Mouse (Mus musculus): ENCODE measurements around the gene Swt1. TPM values are rescaled to one million over a fixed set of nuclear protein-coding genes. Genes with fewer than 3 reads are reported as not detected.

Swt1 gene
- polyA plus RNA-seq, 1 experiment from 2014 or later: 27.7 TPM

- Histone ChIP-seq H3K36me3 (ENCODE audit: control insufficient read depth, insufficient read depth, low read length) (no peaks in the 10 kb centered on the region), H3K4me2 (no peak overlapping the region), H3K9me3 (replicated peaks; ENCODE audit: control insufficient read depth, low read length) (no peaks in the 10 kb centered on the region), H3K27ac (ENCODE audit: low read depth, low read length) (no peak overlapping the region), H3K27me3 (ENCODE audit: control insufficient read depth, insufficient read depth, low read length) (no peaks in the 10 kb centered on the region), H3K4me1 (ENCODE audit: control insufficient read depth, insufficient read depth, low read length) (no peaks in the 10 kb centered on the region; the same call in 1 of the 2 replicates), H3K4me3 (ENCODE audit: low read depth, low read length) (no peak overlapping the region), H3K9ac (ENCODE audit: low read depth, low read length) (no peak overlapping the region)
- WGBS (ENCODE audit: insufficient replicate concordance): 86% methylated on average over 3 of the region's 3 CpGs
- no peak for ATAC-seq (replicated peaks; ENCODE audit: insufficient number of reproducible peaks, low FRiP score, low TSS enrichment)
These were observed 50.9 kb downstream of the Swt1 start for GRCm38 (mm10) chr1:151377353-151377752.

- Histone ChIP-seq H3K9ac (ENCODE audit: low read depth, low read length) (no peak overlapping the region), H3K27ac (ENCODE audit: low read depth, low read length) (no peak overlapping the region), H3K4me2 (no peak overlapping the region), H3K4me3 (ENCODE audit: low read depth, low read length) (no peak overlapping the region), H3K4me1 (ENCODE audit: control insufficient read depth, insufficient read depth, low read length) (no peaks in the 10 kb centered on the region), H3K27me3 (ENCODE audit: control insufficient read depth, insufficient read depth, low read length) (no peaks in the 10 kb centered on the region), H3K36me3 (ENCODE audit: control insufficient read depth, insufficient read depth, low read length) (peaks cover 13% of the 10 kb centered on the region), H3K9me3 (replicated peaks; ENCODE audit: control insufficient read depth, low read length) (no peaks in the 10 kb centered on the region)
- ATAC-seq (replicated peaks; ENCODE audit: insufficient number of reproducible peaks, low FRiP score, low TSS enrichment): no peak
- 78% methylated on average over 1 of the region's 1 CpGs for WGBS (ENCODE audit: insufficient replicate concordance)
These were observed 55.4 kb downstream of the Swt1 start for GRCm38 (mm10) chr1:151372823-151373222.

- Histone ChIP-seq H3K4me3 (ENCODE audit: low read depth, low read length) (no peak overlapping the region), H3K36me3 (ENCODE audit: control insufficient read depth, insufficient read depth, low read length) (peaks cover 17% of the 10 kb centered on the region), H3K4me1 (ENCODE audit: control insufficient read depth, insufficient read depth, low read length) (no peaks in the 10 kb centered on the region), H3K4me2 (no peak overlapping the region), H3K9me3 (replicated peaks; ENCODE audit: control insufficient read depth, low read length) (no peaks in the 10 kb centered on the region), H3K27me3 (ENCODE audit: control insufficient read depth, insufficient read depth, low read length) (no peaks in the 10 kb centered on the region), H3K27ac (ENCODE audit: low read depth, low read length) (peak overlapping the region; percentile 71), H3K9ac (ENCODE audit: low read depth, low read length) (no peak overlapping the region)
- WGBS (ENCODE audit: insufficient replicate concordance): 44% methylated on average over 5 of the region's 5 CpGs
- no peak; the same call in 1 of the 2 replicates for ATAC-seq (replicated peaks; ENCODE audit: insufficient number of reproducible peaks, low FRiP score, low TSS enrichment)
These were observed 56.7 kb downstream of the Swt1 start for GRCm38 (mm10) chr1:151371543-151371942.

GRCm38 (mm10) chr1:151370573-151370972, 57.7 kb downstream of the Swt1 start:
- WGBS (ENCODE audit: insufficient replicate concordance): 83% methylated on average over 3 of the region's 3 CpGs
- Histone ChIP-seq H3K27ac (ENCODE audit: low read depth, low read length) (no peak overlapping the region), H3K4me1 (ENCODE audit: control insufficient read depth, insufficient read depth, low read length) (no peaks in the 10 kb centered on the region), H3K36me3 (ENCODE audit: control insufficient read depth, insufficient read depth, low read length) (peaks cover 21% of the 10 kb centered on the region), H3K9ac (ENCODE audit: low read depth, low read length) (no peak overlapping the region), H3K27me3 (ENCODE audit: control insufficient read depth, insufficient read depth, low read length) (no peaks in the 10 kb centered on the region), H3K4me2 (no peak overlapping the region), H3K4me3 (ENCODE audit: low read depth, low read length) (no peak overlapping the region), H3K9me3 (replicated peaks; ENCODE audit: control insufficient read depth, low read length) (no peaks in the 10 kb centered on the region)
- no peak for ATAC-seq (replicated peaks; ENCODE audit: insufficient number of reproducible peaks, low FRiP score, low TSS enrichment)

GRCm38 (mm10) chr1:151368444-151368843, 59.8 kb downstream of the Swt1 start:
- Histone ChIP-seq H3K27ac (ENCODE audit: low read depth, low read length) (no peak overlapping the region), H3K36me3 (ENCODE audit: control insufficient read depth, insufficient read depth, low read length) (peaks cover 36% of the 10 kb centered on the region), H3K4me2 (no peak overlapping the region), H3K27me3 (ENCODE audit: control insufficient read depth, insufficient read depth, low read length) (no peaks in the 10 kb centered on the region), H3K4me3 (ENCODE audit: low read depth, low read length) (no peak overlapping the region), H3K9ac (ENCODE audit: low read depth, low read length) (no peak overlapping the region), H3K4me1 (ENCODE audit: control insufficient read depth, insufficient read depth, low read length) (no peaks in the 10 kb centered on the region), H3K9me3 (replicated peaks; ENCODE audit: control insufficient read depth, low read length) (no peaks in the 10 kb centered on the region)
- ATAC-seq (replicated peaks; ENCODE audit: insufficient number of reproducible peaks, low FRiP score, low TSS enrichment): no peak
- 92% methylated on average over 3 of the region's 3 CpGs for WGBS (ENCODE audit: insufficient replicate concordance)

GRCm38 (mm10) chr1:151367721-151368324, 60.4 kb downstream of the Swt1 start:
- Histone ChIP-seq H3K9me3 (replicated peaks; ENCODE audit: control insufficient read depth, low read length) (no peaks in the 10 kb centered on the region), H3K36me3 (ENCODE audit: control insufficient read depth, insufficient read depth, low read length) (peaks cover 40% of the 10 kb centered on the region), H3K4me2 (no peak overlapping the region), H3K9ac (ENCODE audit: low read depth, low read length) (no peak overlapping the region), H3K4me1 (ENCODE audit: control insufficient read depth, insufficient read depth, low read length) (no peaks in the 10 kb centered on the region), H3K4me3 (ENCODE audit: low read depth, low read length) (no peak overlapping the region), H3K27me3 (ENCODE audit: control insufficient read depth, insufficient read depth, low read length) (no peaks in the 10 kb centered on the region), H3K27ac (ENCODE audit: low read depth, low read length) (no peak overlapping the region)
- 89% methylated on average over 5 of the region's 5 CpGs for WGBS (ENCODE audit: insufficient replicate concordance)
- ATAC-seq (replicated peaks; ENCODE audit: insufficient number of reproducible peaks, low FRiP score, low TSS enrichment): no peak

- Histone ChIP-seq H3K36me3 (ENCODE audit: control insufficient read depth, insufficient read depth, low read length) (peaks cover 40% of the 10 kb centered on the region), H3K4me3 (ENCODE audit: low read depth, low read length) (no peak overlapping the region), H3K9ac (ENCODE audit: low read depth, low read length) (no peak overlapping the region), H3K27me3 (ENCODE audit: control insufficient read depth, insufficient read depth, low read length) (no peaks in the 10 kb centered on the region), H3K9me3 (replicated peaks; ENCODE audit: control insufficient read depth, low read length) (no peaks in the 10 kb centered on the region), H3K4me1 (ENCODE audit: control insufficient read depth, insufficient read depth, low read length) (no peaks in the 10 kb centered on the region), H3K4me2 (no peak overlapping the region), H3K27ac (ENCODE audit: low read depth, low read length) (no peak overlapping the region)
- WGBS (ENCODE audit: insufficient replicate concordance): 82% methylated on average over 8 of the region's 8 CpGs
- ATAC-seq (replicated peaks; ENCODE audit: insufficient number of reproducible peaks, low FRiP score, low TSS enrichment): no peak
These were observed 61.2 kb downstream of the Swt1 start for GRCm38 (mm10) chr1:151366944-151367605.

GRCm38 (mm10) chr1:151359374-151359773, 68.9 kb downstream of the Swt1 start:
- Histone ChIP-seq H3K27ac (ENCODE audit: low read depth, low read length) (no peak overlapping the region), H3K4me3 (ENCODE audit: low read depth, low read length) (no peak overlapping the region), H3K4me2 (no peak overlapping the region), H3K36me3 (ENCODE audit: control insufficient read depth, insufficient read depth, low read length) (peaks cover 57% of the 10 kb centered on the region), H3K9me3 (replicated peaks; ENCODE audit: control insufficient read depth, low read length) (no peaks in the 10 kb centered on the region), H3K9ac (ENCODE audit: low read depth, low read length) (no peak overlapping the region), H3K27me3 (ENCODE audit: control insufficient read depth, insufficient read depth, low read length) (no peaks in the 10 kb centered on the region), H3K4me1 (ENCODE audit: control insufficient read depth, insufficient read depth, low read length) (no peaks in the 10 kb centered on the region)
- ATAC-seq (replicated peaks; ENCODE audit: insufficient number of reproducible peaks, low FRiP score, low TSS enrichment): no peak
- 85% methylated on average over 3 of the region's 3 CpGs for WGBS (ENCODE audit: insufficient replicate concordance)

- Histone ChIP-seq H3K27ac (ENCODE audit: low read depth, low read length) (no peak overlapping the region), H3K4me2 (no peak overlapping the region), H3K36me3 (ENCODE audit: control insufficient read depth, insufficient read depth, low read length) (peaks cover 59% of the 10 kb centered on the region), H3K4me1 (ENCODE audit: control insufficient read depth, insufficient read depth, low read length) (no peaks in the 10 kb centered on the region), H3K9ac (ENCODE audit: low read depth, low read length) (no peak overlapping the region), H3K4me3 (ENCODE audit: low read depth, low read length) (no peak overlapping the region), H3K27me3 (ENCODE audit: control insufficient read depth, insufficient read depth, low read length) (no peaks in the 10 kb centered on the region), H3K9me3 (replicated peaks; ENCODE audit: control insufficient read depth, low read length) (no peaks in the 10 kb centered on the region)
- 92% methylated on average over 5 of the region's 5 CpGs for WGBS (ENCODE audit: insufficient replicate concordance)
- ATAC-seq (replicated peaks; ENCODE audit: insufficient number of reproducible peaks, low FRiP score, low TSS enrichment): no peak
These were observed 72.3 kb downstream of the Swt1 start for GRCm38 (mm10) chr1:151355994-151356393.

Data from heart, embryonic 11.5 days (tissue).